Mouse (Mus musculus) erythroblast, embryonic 14.5 days (primary cell): ENCODE results near the gene Hipk1. TPM values are rescaled to one million over a fixed set of nuclear protein-coding genes. Genes with fewer than 3 reads are reported as not detected.
"Not testable (repeated sequence)": the region's sequence is repeated elsewhere in the genome, so short reads cannot be mapped to it uniquely, and the experiment has no call there.

ENCODE experiments used
- H3K27me3 ChIP-seq: 2 replicates; pipeline ENCODE4 v1.6.1; 2012; ENCODE audit warnings: inconsistent platforms; ENCODE audit not compliant: control insufficient read depth
- H3K36me3 ChIP-seq: 2 replicates; pipeline ENCODE4 v1.6.1; 2012; ENCODE audit warnings: mild to moderate bottlenecking, inconsistent platforms; ENCODE audit not compliant: control insufficient read depth
- H3K4me1 ChIP-seq: 2 replicates; pipeline ENCODE4 v1.6.1; 2012; ENCODE audit warnings: inconsistent platforms; ENCODE audit not compliant: control insufficient read depth
- H3K4me3 ChIP-seq: replicated peaks from 2 replicates; pipeline ENCODE3; 2012; ENCODE audit warnings: moderate library complexity, mild to moderate bottlenecking, inconsistent platforms
- H3K9me3 ChIP-seq: 2 replicates; pipeline ENCODE4 v1.6.1; 2012; ENCODE audit warnings: low read length, inconsistent platforms, mixed read lengths; ENCODE audit not compliant: control insufficient read depth
- GATA1 ChIP-seq: IDR thresholded peaks from 2 replicates; pipeline ENCODE4 v1.6.1; 2012; ENCODE audit warnings: low read length, inconsistent platforms, mixed read lengths
- TAL1 ChIP-seq: IDR thresholded peaks from 3 replicates; pipeline ENCODE4 v1.6.1; 2012; ENCODE audit warnings: low read length, inconsistent platforms, mixed read lengths
- polyA plus RNA-seq: library from polyadenylated mRNA; stranded (reverse); fragments of >175 nt; gene quantifications from 2 replicates; pipeline ENCODE4 v1.2.3, GENCODE M21; 2012

The Hipk1 gene
- polyA plus RNA-seq, 1 experiment: 7.4 TPM

DNA sequence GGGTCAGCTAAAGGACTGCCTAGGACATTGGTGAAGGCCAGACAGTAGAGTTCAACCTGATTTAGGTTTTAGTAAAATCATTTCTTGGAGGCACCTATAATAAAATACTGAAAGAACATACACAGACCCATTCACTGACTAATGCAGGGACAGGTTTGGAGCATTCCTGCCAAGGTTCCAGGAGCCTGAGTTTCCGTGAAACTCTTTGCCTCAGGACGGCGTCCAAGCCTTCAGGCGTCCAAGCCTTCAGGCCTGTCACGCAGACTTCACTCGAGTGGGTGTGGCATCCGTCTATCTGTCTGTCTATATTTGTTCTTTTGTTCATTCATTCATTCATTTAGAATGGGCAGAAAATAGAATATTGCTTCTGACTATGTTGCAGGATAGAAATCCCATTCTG is 39.8 kb upstream of the Hipk1 start:
- H3K27me3 ChIP-seq: no peaks in the 10 kb centered on the region
- TF ChIP-seq TAL1 (no peak), GATA1 (no peak)
- peaks cover 25% of the 10 kb centered on the region for H3K4me1 ChIP-seq
- peaks cover 16% of the 10 kb centered on the region for H3K36me3 ChIP-seq
- H3K9me3 ChIP-seq: no peaks in the 10 kb centered on the region
- H3K4me3 ChIP-seq: no peak overlapping the region

- Histone ChIP-seq H3K4me1 (peaks cover 25% of the 10 kb centered on the region), H3K36me3 (peaks cover 21% of the 10 kb centered on the region)
- H3K9me3 ChIP-seq, H3K4me3 ChIP-seq, H3K27me3 ChIP-seq: not testable (repeated sequence)
Measured at GRCm38 (mm10) chr3:103830681-103831080, 39.3 kb upstream of the Hipk1 start.

DNA sequence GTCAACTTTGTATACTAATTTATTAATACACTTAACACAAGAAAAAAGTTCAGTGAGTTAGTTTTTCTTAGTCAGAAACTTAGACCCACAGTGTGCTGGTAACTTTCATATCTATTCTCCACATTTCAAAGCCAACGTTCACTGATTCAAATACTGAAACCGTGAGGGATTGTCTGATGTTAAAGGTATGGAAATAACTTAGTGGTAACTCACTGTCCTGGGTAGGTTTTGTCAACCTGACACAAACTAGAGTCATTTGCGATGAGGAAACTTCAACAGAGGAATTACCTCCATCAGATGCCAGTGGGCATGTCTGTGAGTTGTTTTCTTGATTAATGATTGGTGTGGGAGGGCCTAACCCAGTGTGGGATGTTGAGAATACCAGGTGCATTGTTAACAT is 37.7 kb upstream of the Hipk1 start:
- no peak overlapping the region for H3K4me3 ChIP-seq
- no peaks in the 10 kb centered on the region for H3K27me3 ChIP-seq
- H3K4me1 ChIP-seq: peaks cover 25% of the 10 kb centered on the region
- H3K36me3 ChIP-seq: peaks cover 23% of the 10 kb centered on the region
- no peaks in the 10 kb centered on the region for H3K9me3 ChIP-seq
- no peak for TF ChIP-seq TAL1
- TF ChIP-seq GATA1: no peak

DNA sequence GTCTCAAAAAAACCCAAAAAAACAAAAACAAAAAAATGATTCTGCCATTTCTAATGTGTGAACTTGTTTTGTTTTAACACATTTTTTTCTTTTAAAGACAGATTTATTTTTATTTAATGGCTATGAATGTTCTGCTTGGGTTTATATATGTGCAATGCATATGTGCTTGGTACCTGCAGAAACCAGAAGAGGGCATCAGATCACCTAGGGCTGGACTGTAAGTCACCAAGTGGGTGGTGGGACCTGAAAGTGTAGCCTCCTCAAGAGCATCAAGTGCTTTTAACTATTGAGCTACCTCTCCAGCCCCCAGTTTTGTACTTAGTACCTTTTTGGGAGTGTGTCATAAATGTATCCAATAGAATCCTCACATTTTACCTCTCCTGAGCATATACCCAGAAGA is 36.2 kb upstream of the Hipk1 start:
- Histone ChIP-seq H3K4me1 (peaks cover 15% of the 10 kb centered on the region), H3K27me3 (no peaks in the 10 kb centered on the region), H3K4me3 (no peak overlapping the region), H3K36me3 (peaks cover 36% of the 10 kb centered on the region), H3K9me3 (no peaks in the 10 kb centered on the region)
- TF ChIP-seq TAL1 (no peak), GATA1 (no peak)

GRCm38 (mm10) chr3:103810967-103811366 is 19.6 kb upstream of the Hipk1 start:
- Histone ChIP-seq H3K9me3 (no peaks in the 10 kb centered on the region), H3K36me3 (peaks cover 71% of the 10 kb centered on the region), H3K27me3 (no peaks in the 10 kb centered on the region), H3K4me3 (peak overlapping the region; percentile 79), H3K4me1 (peaks cover 61% of the 10 kb centered on the region)
- no peak for TF ChIP-seq TAL1

- TF ChIP-seq GATA1: no peak
- Histone ChIP-seq H3K27me3 (no peaks in the 10 kb centered on the region), H3K9me3 (no peaks in the 10 kb centered on the region), H3K36me3 (peaks cover 72% of the 10 kb centered on the region), H3K4me1 (peaks cover 70% of the 10 kb centered on the region), H3K4me3 (peak overlapping the region; percentile 79)
Measured at GRCm38 (mm10) chr3:103809799-103810150, 18.4 kb upstream of the Hipk1 start.

DNA sequence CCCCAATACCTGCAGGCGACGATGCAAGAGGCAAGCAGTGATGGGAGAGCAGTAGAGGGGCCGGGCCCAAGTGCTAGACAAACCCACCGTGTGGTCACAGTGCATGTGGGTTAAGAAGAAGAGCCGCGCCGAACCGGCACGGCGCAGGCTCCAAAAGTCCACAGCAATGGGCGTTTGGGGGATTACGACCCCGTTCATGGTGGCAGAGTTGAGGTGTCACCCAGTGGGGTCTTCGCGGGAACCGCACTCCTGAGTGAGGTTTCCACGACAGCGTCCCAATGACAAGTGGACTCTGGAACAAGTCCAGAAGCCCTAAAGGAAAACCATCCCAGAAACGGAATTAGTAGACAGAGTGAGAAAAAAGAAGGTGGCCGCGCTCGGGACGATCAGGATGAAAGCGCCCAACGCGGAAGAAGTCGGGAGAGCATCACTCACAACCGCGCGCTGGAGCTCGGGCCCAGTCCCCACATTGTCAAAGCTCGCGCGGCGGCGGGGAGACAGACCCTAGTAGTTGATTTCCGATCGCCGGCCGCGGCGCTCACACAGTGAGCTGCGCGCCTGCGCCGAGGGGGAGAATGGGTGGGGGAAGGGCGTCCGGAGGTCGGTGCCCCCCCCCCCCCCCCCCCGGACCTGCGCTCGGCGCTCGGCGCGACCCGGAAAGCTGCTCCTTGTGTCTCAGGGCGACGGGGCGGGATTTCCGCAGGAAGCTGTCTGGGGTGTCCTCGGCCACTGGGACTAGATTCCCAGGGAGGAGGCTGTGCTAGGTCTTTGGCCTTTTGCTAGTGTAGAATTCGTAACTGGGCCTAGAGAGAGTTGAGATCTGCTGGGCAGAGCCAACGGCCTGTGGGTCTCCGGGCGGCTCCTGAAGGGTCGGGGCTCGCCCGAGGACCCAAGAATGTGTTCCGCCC is 17.8 kb upstream of the Hipk1 start, which contains the start of the genes Dclre1b, Ap4b1 and Gm43064:
Gene Dclre1b, minus strand, starts transcription at position 554 of the 908 bp plus-strand sequence.
Gene Ap4b1, plus strand, starts transcription at position 630 of the 908 bp plus-strand sequence.
Gene Gm43064, plus strand, starts transcription at position 683 of the 908 bp plus-strand sequence.
- Histone ChIP-seq H3K36me3 (peaks cover 72% of the 10 kb centered on the region), H3K4me3 (peak within 1 kb of the TSS; percentile 79), H3K27me3 (no peaks in the 10 kb centered on the region), H3K9me3 (no peaks in the 10 kb centered on the region), H3K4me1 (peaks cover 77% of the 10 kb centered on the region)
- TF ChIP-seq TAL1 (no peak), GATA1 (no peak)

DNA sequence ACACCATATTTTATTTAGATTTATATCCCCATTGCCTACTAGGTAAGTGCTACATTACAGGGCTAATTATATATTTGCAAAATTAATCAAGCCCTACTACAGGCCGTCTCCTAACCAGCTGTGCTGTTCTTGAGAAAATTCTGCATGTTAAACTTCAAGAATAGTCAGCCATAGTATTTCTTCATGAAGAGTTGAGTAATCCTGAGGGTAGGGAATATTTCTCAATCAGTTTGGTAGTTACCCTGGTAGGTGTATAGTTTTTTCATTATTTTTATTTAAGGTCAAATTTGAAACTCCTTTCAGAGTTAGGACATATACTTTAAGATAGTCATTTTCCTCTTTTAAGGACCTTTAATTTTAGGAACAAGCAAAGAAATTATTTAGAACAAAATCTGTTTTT is 14.3 kb upstream of the Hipk1 start:
- peaks cover 86% of the 10 kb centered on the region for H3K4me1 ChIP-seq
- H3K4me3 ChIP-seq: no peak overlapping the region
- TF ChIP-seq GATA1 (no peak), TAL1 (no peak)
- no peaks in the 10 kb centered on the region for H3K9me3 ChIP-seq
- H3K36me3 ChIP-seq: peaks cover 75% of the 10 kb centered on the region
- H3K27me3 ChIP-seq: no peaks in the 10 kb centered on the region

DNA sequence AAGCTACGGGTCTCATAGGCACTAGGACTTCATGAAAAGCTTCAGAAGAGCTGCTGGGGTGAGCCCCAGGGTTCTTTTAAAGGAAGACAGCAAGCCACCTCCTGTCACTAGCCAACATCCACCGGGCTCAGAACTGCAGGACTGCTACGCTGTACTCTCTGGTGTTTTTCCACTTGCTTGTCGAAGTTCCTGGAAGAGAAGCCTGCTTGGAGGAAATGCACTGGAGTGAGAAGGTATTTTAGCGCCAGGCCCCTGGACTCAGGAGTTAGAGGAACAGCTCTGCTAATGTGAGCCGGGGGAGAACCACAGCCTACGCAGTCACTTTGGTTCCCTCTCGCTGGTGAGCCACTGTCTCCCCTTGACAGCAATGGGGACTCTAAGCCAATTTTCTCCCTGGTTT is 11.5 kb upstream of the Hipk1 start:
- H3K4me3 ChIP-seq: no peak overlapping the region
- TF ChIP-seq TAL1 (no peak), GATA1 (no peak)
- peaks cover 96% of the 10 kb centered on the region for H3K4me1 ChIP-seq
- peaks cover 5% of the 10 kb centered on the region for H3K9me3 ChIP-seq
- no peaks in the 10 kb centered on the region for H3K27me3 ChIP-seq
- peaks cover 89% of the 10 kb centered on the region for H3K36me3 ChIP-seq
